Mouse (Mus musculus) c-Kit-positive CD71-negative TER-119-negative erythroid progenitor cells, embryonic 14.5 days (primary cell): ENCODE measurements at regions not wholly inside any gene's neighbourhood (a gene's known extent, or its start where the extent isn't known, plus 50 kb on each side); places are given as distances from the start of the nearest gene placed in this dataset.

Experiments
- DNase-seq: peaks from one replicate; pipeline ENCODE4 v3.0.0-alpha.2; 2013; ENCODE audit warnings: low read depth

GRCm38 (mm10) chr13:51227836-51228235 is 57.0 kb downstream of the Nxnl2 start:
- no peak for DNase-seq

- no peak for DNase-seq
Measured at GRCm38 (mm10) chr13:51228862-51229770, 58.3 kb downstream of the Nxnl2 start.

- DNase-seq: no peak
Measured at GRCm38 (mm10) chr13:51229862-51230261, 59.0 kb downstream of the Nxnl2 start.

- no peak for DNase-seq
Measured at GRCm38 (mm10) chr13:51231586-51231985, 60.8 kb downstream of the Nxnl2 start.

- DNase-seq: no peak
Measured at GRCm38 (mm10) chr13:51247378-51247777, 76.6 kb downstream of the Nxnl2 start.

- DNase-seq: no peak
Measured at GRCm38 (mm10) chr13:51253371-51253770, 82.5 kb downstream of the Nxnl2 start.

- no peak for DNase-seq
Measured at GRCm38 (mm10) chr13:51255688-51256087, 84.9 kb downstream of the Nxnl2 start.

- no peak for DNase-seq
Measured at GRCm38 (mm10) chr13:51258752-51259721, 88.2 kb downstream of the Nxnl2 start.

- no peak for DNase-seq
Measured at GRCm38 (mm10) chr13:51261619-51262018, 90.8 kb downstream of the Nxnl2 start.

GRCm38 (mm10) chr13:51272786-51273185 is 102.0 kb downstream of the Nxnl2 start:
- DNase-seq: no peak

- peak; percentile 7 for DNase-seq
Measured at GRCm38 (mm10) chr13:51274639-51275038, 103.8 kb downstream of the Nxnl2 start.

GRCm38 (mm10) chr13:51276601-51277000 is 105.8 kb downstream of the Nxnl2 start:
- DNase-seq: no peak

GRCm38 (mm10) chr13:51277515-51277914 is 106.7 kb downstream of the Nxnl2 start:
- no peak for DNase-seq

GRCm38 (mm10) chr13:51279642-51280387 is 109.0 kb downstream of the Nxnl2 start:
- no peak for DNase-seq

GRCm38 (mm10) chr13:51280388-51280753 is 109.5 kb downstream of the Nxnl2 start:
- DNase-seq: no peak

- DNase-seq: no peak
Measured at GRCm38 (mm10) chr13:51284679-51285078, 113.9 kb downstream of the Nxnl2 start.

- no peak for DNase-seq
Measured at GRCm38 (mm10) chr13:51289442-51289841, 118.6 kb downstream of the Nxnl2 start.

- no peak for DNase-seq
Measured at GRCm38 (mm10) chr13:51290021-51290424, 118.4 kb upstream of the S1pr3 start.

GRCm38 (mm10) chr13:51290926-51291325 is 117.5 kb upstream of the S1pr3 start:
- no peak for DNase-seq

- no peak for DNase-seq
Measured at GRCm38 (mm10) chr13:51293047-51293446, 115.4 kb upstream of the S1pr3 start.

GRCm38 (mm10) chr13:51295872-51296271 is 112.6 kb upstream of the S1pr3 start:
- DNase-seq: no peak
